Mouse (Mus musculus) hindlimb bud, embryonic 11.5 days (tissue): ENCODE data around the gene Nrg4.
A peak's percentile ranks its signal among the peaks of the same experiment; 100 is the strongest.

Experiments used
- DNase-seq: peaks from one replicate; pipeline ENCODE4 v3.0.0-alpha.2; 2012; ENCODE audit warnings: low read depth, low spot score; ENCODE audit errors: extremely low spot score

The Nrg4 gene

GRCm38 (mm10) chr9:55324085-55324484, 2.6 kb downstream of the Nrg4 start:
- no peak for DNase-seq

DNA sequence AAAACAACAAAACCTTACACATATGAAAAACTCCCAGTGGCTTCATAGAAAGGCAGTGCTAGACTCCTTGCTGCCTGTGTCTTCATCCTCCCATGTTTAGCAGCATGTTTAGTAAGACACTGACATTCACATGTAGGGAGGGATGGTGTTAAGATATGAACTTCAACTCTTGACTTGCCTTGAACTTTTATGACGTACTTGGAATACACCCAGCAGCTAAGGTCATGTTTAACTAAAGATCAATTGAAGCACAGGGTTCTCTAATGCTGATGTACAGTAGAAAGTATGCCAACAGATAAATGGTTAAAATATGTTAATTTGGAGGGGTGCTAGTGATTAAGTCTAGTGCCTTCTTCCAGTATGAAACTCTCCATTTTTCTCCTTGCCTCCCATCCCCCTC, 4.0 kb downstream of the Nrg4 start:
- no peak for DNase-seq

GRCm38 (mm10) chr9:55313619-55314261, 12.9 kb downstream of the Nrg4 start:
- no peak for DNase-seq

GRCm38 (mm10) chr9:55311560-55311959, 15.1 kb downstream of the Nrg4 start:
- DNase-seq: peak; percentile 70

DNA sequence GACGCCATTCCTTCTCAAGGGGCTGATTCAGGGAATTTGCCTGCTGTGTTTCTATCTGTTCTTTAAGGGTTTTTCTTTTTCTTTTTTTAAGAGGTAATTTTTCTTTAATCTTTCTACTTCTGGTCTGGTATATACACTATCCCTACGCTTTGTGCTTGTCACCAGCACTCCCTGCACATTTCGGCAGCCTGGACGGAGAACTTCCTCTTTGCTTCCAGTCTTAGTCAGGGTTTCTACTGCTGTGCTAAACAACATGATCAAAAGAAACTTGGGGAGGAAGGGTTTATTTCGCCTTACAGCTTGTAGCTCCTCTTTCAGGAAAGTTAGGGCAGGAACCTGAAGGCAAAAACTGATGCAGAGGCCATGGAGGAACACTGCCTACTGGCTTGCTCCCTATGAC, 18.2 kb downstream of the Nrg4 start:
- DNase-seq: no peak

DNA sequence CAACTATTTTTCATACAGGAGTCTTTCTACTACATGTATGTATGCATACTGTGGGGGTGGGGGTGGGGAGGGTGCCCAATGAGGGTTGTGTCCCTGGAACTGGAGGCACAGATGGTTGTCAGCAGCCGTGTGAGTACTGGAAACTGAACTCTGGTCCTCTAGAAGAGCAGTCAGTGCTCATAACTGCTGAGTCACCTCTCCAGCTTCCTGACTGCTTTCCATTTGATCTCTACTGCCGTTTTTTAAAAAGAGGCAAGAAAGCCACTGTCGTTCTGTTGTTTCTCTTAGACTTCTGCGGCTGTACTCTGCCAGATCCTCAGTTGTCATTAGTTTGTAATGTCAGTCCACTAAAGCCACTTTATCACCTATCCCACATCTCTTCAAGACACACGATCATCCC, 19.1 kb downstream of the Nrg4 start:
- no peak for DNase-seq

DNA sequence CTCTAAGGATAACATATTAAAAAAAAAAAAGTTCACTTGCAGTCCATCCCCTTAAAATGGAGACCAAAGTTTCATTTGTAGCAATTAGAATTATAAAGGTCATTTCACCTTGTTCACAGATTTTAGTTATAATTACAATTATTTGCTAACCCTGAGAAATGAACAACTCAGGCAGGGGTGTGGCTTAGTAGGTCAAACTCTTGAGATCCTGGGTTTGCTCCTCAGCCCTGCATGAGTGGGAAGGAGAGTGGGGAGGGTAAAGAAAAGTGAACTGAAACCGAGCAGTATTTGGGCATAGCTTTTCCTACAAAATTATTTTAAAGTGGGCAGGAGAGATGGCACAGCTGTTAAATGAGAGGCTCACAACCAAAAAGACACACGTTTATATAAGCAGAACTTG, 19.6 kb downstream of the Nrg4 start:
- no peak for DNase-seq

- no peak for DNase-seq
Observed at GRCm38 (mm10) chr9:55296221-55296620, 30.4 kb downstream of the Nrg4 start.

GRCm38 (mm10) chr9:55291966-55292365, 34.7 kb downstream of the Nrg4 start:
- DNase-seq: no peak

DNA sequence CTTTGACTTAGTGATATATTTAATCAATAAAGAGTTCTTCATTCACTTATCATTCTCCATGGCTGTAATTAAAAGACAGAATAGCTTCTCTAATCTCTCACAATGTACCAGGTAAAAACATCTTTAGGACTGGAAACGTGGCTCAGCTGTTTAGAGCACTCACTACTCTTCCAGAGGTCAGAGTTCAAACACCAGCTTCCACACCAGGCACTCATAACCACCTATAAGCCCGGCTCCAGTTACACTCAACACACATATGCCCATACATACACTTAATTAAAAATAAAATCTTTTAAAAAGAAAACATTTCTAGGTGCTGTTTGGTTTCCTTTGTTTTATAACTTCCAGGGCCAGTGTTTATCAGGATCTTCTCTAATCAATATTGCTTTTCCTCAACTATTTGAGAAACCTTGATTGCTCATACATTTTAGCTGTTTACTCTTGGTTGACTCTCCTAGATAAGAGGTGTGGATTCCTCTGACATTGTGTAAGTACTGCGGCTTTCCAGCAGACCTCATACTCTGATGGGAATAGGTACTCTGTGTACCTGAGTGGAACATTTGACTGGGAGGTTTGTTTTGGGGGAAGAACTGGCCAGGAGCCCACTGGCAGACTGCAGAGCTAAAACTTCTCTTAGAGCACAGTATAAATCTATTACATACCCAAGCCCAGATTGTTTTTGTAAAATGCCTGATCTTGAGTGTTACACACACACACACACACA, 37.0 kb downstream of the Nrg4 start:
- DNase-seq: no peak

- no peak for DNase-seq
Observed at GRCm38 (mm10) chr9:55285197-55285596, 41.4 kb downstream of the Nrg4 start.

DNA sequence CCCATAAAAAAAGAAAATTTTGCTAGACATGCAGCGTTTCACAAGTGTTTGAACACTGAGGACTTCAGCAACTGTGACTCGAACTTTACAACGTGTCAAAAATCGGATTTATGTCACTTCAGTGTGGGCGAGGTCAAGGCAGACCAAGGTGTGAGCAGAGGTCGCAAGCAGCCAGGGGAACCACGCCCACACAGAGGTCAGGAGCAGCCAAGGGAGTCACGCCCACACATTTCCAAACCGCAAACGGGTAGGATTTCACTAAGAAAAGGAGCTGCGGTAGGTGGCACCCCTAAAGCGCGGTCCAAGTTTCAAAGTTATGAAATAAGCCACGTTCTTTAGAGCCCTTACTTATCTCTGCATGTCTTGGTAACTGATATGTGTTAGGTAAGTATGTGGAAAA, 43.1 kb downstream of the Nrg4 start:
- DNase-seq: peak; percentile 46

- DNase-seq: no peak
Observed at GRCm38 (mm10) chr9:55279114-55279825, 47.4 kb downstream of the Nrg4 start.

GRCm38 (mm10) chr9:55277562-55277961, 49.1 kb downstream of the Nrg4 start:
- no peak for DNase-seq

GRCm38 (mm10) chr9:55273906-55274305, 52.7 kb downstream of the Nrg4 start:
- no peak for DNase-seq

DNA sequence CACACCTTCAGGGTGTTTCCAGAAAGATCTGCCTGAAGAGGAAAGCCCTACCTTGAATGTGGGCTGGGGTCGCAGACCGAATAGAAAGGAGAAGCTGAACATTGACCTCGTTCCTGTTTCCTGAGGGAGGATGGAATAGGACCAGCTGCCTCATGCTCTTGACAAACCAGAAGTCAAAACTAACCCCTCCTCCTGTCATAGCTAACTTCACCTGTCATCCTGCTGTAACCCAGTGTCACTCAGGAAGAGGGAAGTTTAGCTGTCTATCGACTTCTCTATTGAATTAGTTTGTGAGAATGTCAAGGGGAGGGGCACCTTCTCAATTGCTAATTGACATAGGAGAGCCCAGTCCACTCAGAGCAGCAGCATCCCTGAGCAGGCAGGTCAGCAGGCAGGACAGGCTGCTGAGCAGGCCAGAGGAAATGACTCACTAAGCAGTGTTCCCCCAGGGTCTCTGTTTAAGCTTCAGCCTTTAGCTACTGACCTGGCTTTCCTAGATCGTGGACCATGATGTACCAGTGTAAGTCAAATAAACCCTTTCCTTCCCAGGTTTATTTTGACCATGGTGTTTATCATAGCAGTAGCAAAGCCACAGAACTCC, 54.6 kb downstream of the Nrg4 start:
- DNase-seq: no peak

DNA sequence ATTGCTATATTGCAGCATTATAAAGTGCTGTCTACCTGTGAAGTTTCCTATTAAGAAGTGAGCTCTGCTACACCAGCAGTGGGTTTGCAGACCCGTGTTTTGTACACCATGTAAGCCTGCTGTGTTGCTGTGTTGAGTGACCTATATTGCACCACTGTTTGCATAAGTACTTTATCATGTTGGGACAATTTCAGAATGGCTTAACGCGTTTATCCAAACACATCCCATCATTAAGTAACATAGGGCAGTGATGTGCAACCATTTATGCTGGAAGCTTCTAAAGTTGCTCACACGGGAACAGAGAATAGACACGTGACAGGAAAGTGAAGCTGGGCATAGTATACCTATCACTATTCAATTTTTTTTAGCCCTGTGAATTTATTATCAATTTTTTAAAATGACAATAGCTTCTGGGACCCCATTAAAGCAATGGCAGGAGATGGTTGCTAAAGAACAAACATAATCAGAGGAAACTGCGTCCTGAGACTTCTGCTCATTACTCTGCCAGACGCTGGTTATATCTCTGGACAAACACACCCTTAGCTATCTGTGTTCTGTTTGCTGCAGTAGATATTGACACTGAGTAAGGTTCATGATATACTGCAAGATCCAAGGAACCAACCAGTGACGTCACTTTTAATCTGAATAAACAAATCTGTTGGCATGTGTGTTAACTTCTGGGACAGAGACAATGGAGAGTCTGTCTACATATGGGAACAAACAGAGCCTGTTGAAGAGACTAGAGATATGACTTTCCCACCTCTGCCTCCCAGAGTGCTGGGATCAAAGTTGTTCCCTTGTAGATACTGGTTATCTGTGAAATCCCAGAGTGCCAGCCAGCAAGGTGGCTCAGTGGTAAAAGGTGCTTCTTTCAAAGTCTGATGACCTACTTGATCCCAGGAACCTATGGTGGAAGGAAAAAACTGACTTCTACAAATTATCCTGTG, 62.0 kb downstream of the Nrg4 start:
- no peak for DNase-seq

- DNase-seq: no peak
Observed at GRCm38 (mm10) chr9:55259741-55260140, 66.9 kb downstream of the Nrg4 start.

DNA sequence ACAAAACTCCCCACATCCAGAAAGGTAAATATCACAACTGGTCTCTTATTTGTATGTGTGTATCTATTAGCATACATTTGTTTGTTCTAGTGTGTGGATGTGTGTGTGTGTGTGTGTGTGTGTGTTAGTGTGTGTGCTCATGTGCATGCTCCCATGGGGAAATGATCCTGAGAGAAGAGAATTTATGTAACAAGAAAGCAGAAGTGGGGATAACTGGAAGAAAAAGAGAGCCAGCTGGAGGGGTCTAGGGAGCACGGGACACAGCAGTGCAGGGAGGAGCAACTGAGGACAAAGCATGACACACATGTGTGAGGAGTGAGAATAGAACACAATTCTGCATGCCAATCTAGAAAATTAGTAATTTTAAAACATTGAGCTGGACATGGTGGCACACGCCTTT, 69.5 kb downstream of the Nrg4 start:
- DNase-seq: no peak

GRCm38 (mm10) chr9:55255604-55256003, 71.0 kb downstream of the Nrg4 start:
- DNase-seq: no peak

- DNase-seq: no peak
Observed at GRCm38 (mm10) chr9:55255056-55255455, 71.6 kb downstream of the Nrg4 start.
